Mouse (Mus musculus): ENCODE measurements at regions not wholly inside any gene's neighbourhood (a gene's known extent, or its start where the extent isn't known, plus 50 kb on each side); places are given as distances from the start of the nearest gene placed in this dataset.

GRCm38 (mm10) chr1:81671142-81671541, 561.8 kb upstream of the Gm9747 start:
- TF ChIP-seq GATA1 (IDR thresholded peaks at IDR 0.05; ENCODE audit: borderline replicate concordance, low read length), result no peak
- no peak for TF ChIP-seq FLI1 (IDR thresholded peaks at IDR 0.05; ENCODE audit: low read length)
